Mouse (Mus musculus): ENCODE data around the gene Ggps1. TPM values are rescaled to one million over a fixed set of nuclear protein-coding genes. Genes with fewer than 3 reads are reported as not detected.

The Ggps1 gene
- polyA plus RNA-seq, 1 experiment from 2014 or later = 46.5 TPM

GRCm38 (mm10) chr13:14004086-14004485, 59.2 kb downstream of the Ggps1 start:
- no peaks in the 10 kb centered on the region for H3K27me3 ChIP-seq (ENCODE audit: control insufficient read depth, insufficient read depth, low read length)
- no peak overlapping the region for H3K9ac ChIP-seq (ENCODE audit: low read length)
- peaks cover 90% of the 10 kb centered on the region for H3K36me3 ChIP-seq (ENCODE audit: control insufficient read depth, insufficient read depth, low read length)
- no peak overlapping the region for H3K4me2 ChIP-seq (ENCODE audit: low read length)
- no peak overlapping the region for H3K27ac ChIP-seq (replicated peaks in 1 of 2; ENCODE audit: control insufficient read depth in 1 of 2, insufficient read depth in 1 of 2, low read depth in 2 of 2, low read length in 2 of 2)
- H3K9me3 ChIP-seq (ENCODE audit: control insufficient read depth, low read length) = no peaks in the 10 kb centered on the region
- 79% methylated on average over 4 of the region's 4 CpGs for WGBS
- no peak for ATAC-seq (ENCODE audit: insufficient number of reproducible peaks, insufficient read depth, low FRiP score, low read depth)
- no peaks in the 10 kb centered on the region for H3K4me1 ChIP-seq (ENCODE audit: control insufficient read depth in 2 of 2, insufficient read depth in 2 of 2, low read length in 2 of 2)
- no peak overlapping the region for H3K4me3 ChIP-seq (ENCODE audit: control insufficient read depth in 1 of 2, insufficient read depth in 1 of 2, low read depth in 1 of 2, low read length in 2 of 2)

GRCm38 (mm10) chr13:14002706-14003105, 60.6 kb downstream of the Ggps1 start:
- WGBS = 54% methylated on average over 2 of the region's 2 CpGs
- no peaks in the 10 kb centered on the region for H3K9me3 ChIP-seq (ENCODE audit: control insufficient read depth, low read length)
- H3K9ac ChIP-seq (ENCODE audit: low read length) = no peak overlapping the region
- H3K4me3 ChIP-seq (ENCODE audit: control insufficient read depth in 1 of 2, insufficient read depth in 1 of 2, low read depth in 1 of 2, low read length in 2 of 2) = no peak overlapping the region
- no peak overlapping the region for H3K4me2 ChIP-seq (ENCODE audit: low read length)
- H3K27me3 ChIP-seq (ENCODE audit: control insufficient read depth, insufficient read depth, low read length) = no peaks in the 10 kb centered on the region
- ATAC-seq (ENCODE audit: insufficient number of reproducible peaks, insufficient read depth, low FRiP score, low read depth) = no peak
- no peaks in the 10 kb centered on the region for H3K4me1 ChIP-seq (ENCODE audit: control insufficient read depth in 2 of 2, insufficient read depth in 2 of 2, low read length in 2 of 2)
- H3K36me3 ChIP-seq (ENCODE audit: control insufficient read depth, insufficient read depth, low read length) = peaks cover 93% of the 10 kb centered on the region
- no peak overlapping the region for H3K27ac ChIP-seq (replicated peaks in 1 of 2; ENCODE audit: control insufficient read depth in 1 of 2, insufficient read depth in 1 of 2, low read depth in 2 of 2, low read length in 2 of 2)

Other genes with a start within 250 kb of the Ggps1 start
- gene B3galnt2, start 109.0 kb downstream of the Ggps1 start, polyA plus RNA-seq (2014; fragmentation: Nextera tagmentation; extraction: Ambion mirVana) = 14.5 and 18.5 TPM in 2 replicates
- 38.0 and 41.0 TPM in 2 replicates for gene Tbce, start 23.9 kb downstream of the Ggps1 start, polyA plus RNA-seq (2014; fragmentation: Nextera tagmentation; extraction: Ambion mirVana)
- 43.1 and 44.5 TPM in 2 replicates for gene Arid4b, start 256 bp downstream of the Ggps1 start, polyA plus RNA-seq (2014; fragmentation: Nextera tagmentation; extraction: Ambion mirVana)